Mouse (Mus musculus) ES-E14 (cell line): Measurements from ENCODE around the gene Olfr506.

ENCODE experiments used
- CHD2 ChIP-seq: IDR thresholded peaks from 2 replicates; pipeline ENCODE4 v1.6.1; 2014; ENCODE audit warnings: mild to moderate bottlenecking, low read depth, low read length, inconsistent platforms
- ZNF384 ChIP-seq: IDR thresholded peaks from 2 replicates; pipeline ENCODE4 v1.6.1; 2012; ENCODE audit warnings: low read depth, low read length, inconsistent platforms

DNA sequence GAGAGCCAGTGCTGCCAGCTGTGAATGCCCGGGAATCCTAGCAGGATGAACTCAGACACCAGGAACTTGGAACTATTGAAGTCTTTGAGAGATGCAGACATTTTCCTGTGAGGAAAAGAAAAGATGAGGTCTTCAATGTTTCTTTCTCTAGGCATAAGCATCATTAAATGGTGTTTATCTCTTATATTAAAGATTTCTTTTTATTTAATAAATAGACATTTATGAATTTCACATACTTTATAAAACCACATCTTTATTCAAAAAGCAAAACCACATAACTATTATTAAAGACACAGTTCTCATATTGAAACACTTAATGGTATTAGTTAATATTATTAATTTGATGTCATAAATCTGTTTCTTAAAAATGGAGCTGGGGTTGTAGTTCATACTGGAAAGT, 44.9 kb upstream of the Olfr506 start, which contains the start of gene Olfr504:
- no peak for TF ChIP-seq ZNF384
- no peak for TF ChIP-seq CHD2
